Mouse (Mus musculus) ES-E14 (cell line): Measurements from ENCODE around the gene Sohlh2. TPM values are rescaled to one million over a fixed set of nuclear protein-coding genes. Genes with fewer than 3 reads are reported as not detected.

Experiments used
- DNase-seq: peaks from one replicate; pipeline ENCODE4 v3.0.0-alpha.2; 2013; ENCODE audit warnings: low read depth, low spot score
- H3K27ac ChIP-seq: 2 replicates; pipeline ENCODE4 v1.5.1; 2012; ENCODE audit warnings: low read depth, mild to moderate bottlenecking, low read length, moderate library complexity, mixed read lengths; ENCODE audit not compliant: poor library complexity, insufficient read depth, severe bottlenecking
- H3K36me3 ChIP-seq: 2 replicates; pipeline ENCODE4 v1.6.1; 2012; ENCODE audit warnings: mild to moderate bottlenecking, low read length, moderate library complexity, mixed read lengths; ENCODE audit not compliant: control insufficient read depth, poor library complexity, insufficient read depth, severe bottlenecking
- H3K4me1 ChIP-seq, 2 experiments: fragments of 150-350 bp in 1 of 2; sonication (generic) in 1 of 2; 2 replicates each; pipeline ENCODE4 v1.6.1; 2012; ENCODE audit warnings: low read length in 2 of 2, mild to moderate bottlenecking in 1 of 2, mixed read lengths in 1 of 2; ENCODE audit not compliant: control insufficient read depth in 2 of 2, insufficient read depth in 2 of 2, poor library complexity in 1 of 2
- H3K4me3 ChIP-seq, 2 experiments: fragments of 150-350 bp in 1 of 2; sonication (generic) in 1 of 2; 2 replicates each; pipeline ENCODE4 v1.5.1; 2012; ENCODE audit warnings: low read length in 2 of 2, low read depth in 1 of 2, mild to moderate bottlenecking in 1 of 2, mixed read lengths in 1 of 2; ENCODE audit not compliant: insufficient read depth in 1 of 2, poor library complexity in 1 of 2, severe bottlenecking in 1 of 2
- H3K9ac ChIP-seq: 2 replicates; pipeline ENCODE4 v1.6.1; 2012; ENCODE audit warnings: low read depth, mild to moderate bottlenecking, low read length, mixed read lengths; ENCODE audit not compliant: poor library complexity, insufficient read depth, severe bottlenecking
- H3K9me3 ChIP-seq: fragments of 150-350 bp; sonication (generic); 2 replicates; pipeline ENCODE4 v1.6.1; 2012; ENCODE audit warnings: low read depth, mild to moderate bottlenecking, low read length; ENCODE audit not compliant: control insufficient read depth, insufficient read depth
- CHD2 ChIP-seq: IDR thresholded peaks from 2 replicates; pipeline ENCODE4 v1.6.1; 2014; ENCODE audit warnings: mild to moderate bottlenecking, low read depth, low read length, inconsistent platforms
- HCFC1 ChIP-seq: IDR thresholded peaks from 2 replicates; pipeline ENCODE4 v1.6.1; 2012; ENCODE audit warnings: low read length, inconsistent platforms, borderline replicate concordance; ENCODE audit not compliant: insufficient read depth
- MAFK ChIP-seq: IDR thresholded peaks from 2 replicates; pipeline ENCODE4 v1.6.1; 2014; ENCODE audit warnings: mild to moderate bottlenecking, low read depth, low read length, inconsistent platforms; ENCODE audit not compliant: insufficient read depth
- ZC3H11A ChIP-seq: IDR thresholded peaks from 2 replicates; pipeline ENCODE4 v1.6.1; 2012; ENCODE audit warnings: low read depth, mild to moderate bottlenecking, inconsistent platforms, low read length, borderline replicate concordance
- ZNF384 ChIP-seq: IDR thresholded peaks from 2 replicates; pipeline ENCODE4 v1.6.1; 2012; ENCODE audit warnings: low read depth, low read length, inconsistent platforms
- in situ Hi-C, 2 experiments: fragments of 600-800 bp; cut with MboI; formaldehyde crosslinking; loops; one replicate each; pipeline ENCODE4 v1.15.1; 2025; ENCODE audit warnings: low sequenced_read_pairs in 2 of 2, inconsistent platforms in 1 of 2; ENCODE audit not compliant: unreplicated experiment in 2 of 2
- total RNA-seq: library from RNA; depleted of rRNA; stranded (reverse); fragments of 300-350 nt; gene quantifications from 2 replicates; pipeline ENCODE4 v1.2.3, GENCODE M21; 2012

The Sohlh2 gene
- total RNA-seq, 1 experiment, result 14.1 TPM

- no peaks in the 10 kb centered on the region for H3K9me3 ChIP-seq
- no peak for DNase-seq
- H3K27ac ChIP-seq, result no peak overlapping the region
- in situ Hi-C loops, result no loop called here
- no peaks in the 10 kb centered on the region for H3K4me1 ChIP-seq
- no peak overlapping the region for H3K9ac ChIP-seq
- no peak for TF ChIP-seq MAFK
- no peak for TF ChIP-seq ZC3H11A
- no peak for TF ChIP-seq CHD2
- TF ChIP-seq ZNF384, result no peak
- TF ChIP-seq HCFC1, result no peak
- no peak overlapping the region for H3K4me3 ChIP-seq
- no peaks in the 10 kb centered on the region for H3K36me3 ChIP-seq
Measured at GRCm38 (mm10) chr3:55213785-55214184, 32.0 kb downstream of the Sohlh2 start.

- in situ Hi-C loops, result no loop called here
- Histone ChIP-seq H3K27ac (no peak overlapping the region), H3K9me3 (no peaks in the 10 kb centered on the region), H3K4me1 (no peaks in the 10 kb centered on the region), H3K36me3 (no peaks in the 10 kb centered on the region), H3K9ac (no peak overlapping the region), H3K4me3 (no peak overlapping the region)
- no peak for DNase-seq
- TF ChIP-seq MAFK (no peak), ZC3H11A (no peak), HCFC1 (no peak), ZNF384 (no peak), CHD2 (no peak)
Measured at GRCm38 (mm10) chr3:55214413-55214812, 32.6 kb downstream of the Sohlh2 start.

GRCm38 (mm10) chr3:55222502-55222901 lies 40.7 kb downstream of the Sohlh2 start:
- in situ Hi-C loops, result no loop called here
- TF ChIP-seq ZC3H11A (peak; percentile 76; the same call in 1 of the 2 replicates), CHD2 (no peak), MAFK (no peak), HCFC1 (no peak), ZNF384 (0 out of 2 replicates have a peak, but pooled peaks have one; percentile 27)
- DNase-seq, result peak; percentile 24

GRCm38 (mm10) chr3:55223862-55224261 lies 42.0 kb downstream of the Sohlh2 start:
- TF ChIP-seq ZNF384 (no peak), ZC3H11A (no peak), HCFC1 (no peak), MAFK (no peak), CHD2 (no peak)
- H3K4me3 ChIP-seq, result no peak overlapping the region
- H3K9ac ChIP-seq, result no peak overlapping the region
- H3K9me3 ChIP-seq, result no peaks in the 10 kb centered on the region
- H3K36me3 ChIP-seq, result no peaks in the 10 kb centered on the region
- no peaks in the 10 kb centered on the region for H3K4me1 ChIP-seq
- in situ Hi-C loops, result no loop called here
- DNase-seq, result no peak
- no peak overlapping the region for H3K27ac ChIP-seq

More at GRCm38 (mm10) chr3:55222502-55222901, 40.7 kb downstream of the Sohlh2 start:
- H3K4me3 ChIP-seq, result no peak overlapping the region
- H3K9me3 ChIP-seq, result no peaks in the 10 kb centered on the region
- H3K9ac ChIP-seq, result no peak overlapping the region
- no peak overlapping the region for H3K27ac ChIP-seq
- no peaks in the 10 kb centered on the region for H3K4me1 ChIP-seq
- no peaks in the 10 kb centered on the region for H3K36me3 ChIP-seq
